Mouse (Mus musculus): ENCODE data around the gene Gm10490. TPM values are rescaled to one million over a fixed set of nuclear protein-coding genes. Genes with fewer than 3 reads are reported as not detected.
A peak's percentile ranks its signal among the peaks of the same experiment; 100 is the strongest.
"Not testable (repeated sequence)": the region's sequence is repeated elsewhere in the genome, so short reads cannot be mapped to it uniquely, and the experiment has no call there.

Gm10490 gene
- polyA plus RNA-seq (2014; fragmentation: Nextera tagmentation; extraction: Ambion mirVana): not detected in 2 replicates

- not testable (repeated sequence) for H3K27ac ChIP-seq (ENCODE audit: low read depth, low read length); H3K4me2 ChIP-seq (ENCODE audit: low read length); DNase-seq (ENCODE audit: low spot score); H3K4me3 ChIP-seq (ENCODE audit: low read depth, low read length); H3K9ac ChIP-seq (ENCODE audit: low read length); H3K4me1 ChIP-seq (ENCODE audit: control insufficient read depth, insufficient read depth, low read length); ATAC-seq; H3K27me3 ChIP-seq (replicated peaks; ENCODE audit: control insufficient read depth, insufficient read depth, low read length); H3K36me3 ChIP-seq (ENCODE audit: control insufficient read depth, insufficient read depth, low read length); H3K9me3 ChIP-seq (replicated peaks; ENCODE audit: control insufficient read depth, low read length)
- 85% methylated on average over 4 of the region's 4 CpGs for WGBS
Observed at GRCm38 (mm10) chrX:7909242-7909641, at the start of gene Gm10490. Gene Gm10490, plus strand, starts transcription at chrX:7909542.

GRCm38 (mm10) chrX:7863181-7863580 is 46.2 kb upstream of the Gm10490 start:
- peaks cover 8% of the 10 kb centered on the region; the same call in 1 of the 2 replicates for H3K36me3 ChIP-seq (ENCODE audit: control insufficient read depth, insufficient read depth, low read length)
- ATAC-seq: no peak
- H3K27me3 ChIP-seq (replicated peaks; ENCODE audit: control insufficient read depth, insufficient read depth, low read length): no peaks in the 10 kb centered on the region
- H3K4me1 ChIP-seq (ENCODE audit: control insufficient read depth, insufficient read depth, low read length): no peaks in the 10 kb centered on the region
- H3K27ac ChIP-seq (ENCODE audit: low read depth, low read length): no peak overlapping the region
- no peaks in the 10 kb centered on the region for H3K9me3 ChIP-seq (replicated peaks; ENCODE audit: control insufficient read depth, low read length)
- H3K4me3 ChIP-seq (ENCODE audit: low read depth, low read length): no peak overlapping the region
- H3K4me2 ChIP-seq (ENCODE audit: low read length): no peak overlapping the region
- no peak overlapping the region for H3K9ac ChIP-seq (ENCODE audit: low read length)
- DNase-seq (ENCODE audit: low spot score): no peak
- whole genome bisulfite sequencing: 89% methylated on average over 1 of the region's 1 CpGs

- Histone ChIP-seq H3K9ac (ENCODE audit: low read length) (no peak overlapping the region), H3K27ac (ENCODE audit: low read depth, low read length) (no peak overlapping the region), H3K36me3 (ENCODE audit: control insufficient read depth, insufficient read depth, low read length) (peaks cover 12% of the 10 kb centered on the region; the same call in 1 of the 2 replicates), H3K27me3 (replicated peaks; ENCODE audit: control insufficient read depth, insufficient read depth, low read length) (no peaks in the 10 kb centered on the region), H3K9me3 (replicated peaks; ENCODE audit: control insufficient read depth, low read length) (no peaks in the 10 kb centered on the region), H3K4me2 (ENCODE audit: low read length) (no peak overlapping the region), H3K4me1 (ENCODE audit: control insufficient read depth, insufficient read depth, low read length) (no peaks in the 10 kb centered on the region), H3K4me3 (ENCODE audit: low read depth, low read length) (no peak overlapping the region)
- WGBS: 74% methylated on average over 3 of the region's 3 CpGs
- ATAC-seq (no peak), DNase-seq (ENCODE audit: low spot score) (no peak)
Observed at GRCm38 (mm10) chrX:7864551-7864950, 44.8 kb upstream of the Gm10490 start.

GRCm38 (mm10) chrX:7865343-7865742 is 44.0 kb upstream of the Gm10490 start:
- WGBS: 83% methylated on average over 2 of the region's 2 CpGs
- no peak overlapping the region for H3K4me2 ChIP-seq (ENCODE audit: low read length)
- ATAC-seq: no peak

GRCm38 (mm10) chrX:7865786-7866185 is 43.6 kb upstream of the Gm10490 start:
- no peak overlapping the region for H3K4me2 ChIP-seq (ENCODE audit: low read length)
- H3K4me3 ChIP-seq (ENCODE audit: low read depth, low read length): no peak overlapping the region
- no peaks in the 10 kb centered on the region for H3K9me3 ChIP-seq (replicated peaks; ENCODE audit: control insufficient read depth, low read length)
- H3K27ac ChIP-seq (ENCODE audit: low read depth, low read length): no peak overlapping the region
- no peaks in the 10 kb centered on the region for H3K4me1 ChIP-seq (ENCODE audit: control insufficient read depth, insufficient read depth, low read length)
- no peak overlapping the region for H3K9ac ChIP-seq (ENCODE audit: low read length)
- ATAC-seq (no peak), DNase-seq (ENCODE audit: low spot score) (no peak)
- no peaks in the 10 kb centered on the region for H3K27me3 ChIP-seq (replicated peaks; ENCODE audit: control insufficient read depth, insufficient read depth, low read length)
- peaks cover 12% of the 10 kb centered on the region; the same call in 1 of the 2 replicates for H3K36me3 ChIP-seq (ENCODE audit: control insufficient read depth, insufficient read depth, low read length)
- WGBS: 55% methylated on average over 2 of the region's 2 CpGs

More at GRCm38 (mm10) chrX:7865343-7865742, 44.0 kb upstream of the Gm10490 start:
- Histone ChIP-seq H3K27ac (ENCODE audit: low read depth, low read length) (no peak overlapping the region), H3K27me3 (replicated peaks; ENCODE audit: control insufficient read depth, insufficient read depth, low read length) (no peaks in the 10 kb centered on the region), H3K4me1 (ENCODE audit: control insufficient read depth, insufficient read depth, low read length) (no peaks in the 10 kb centered on the region), H3K9ac (ENCODE audit: low read length) (no peak overlapping the region), H3K9me3 (replicated peaks; ENCODE audit: control insufficient read depth, low read length) (no peaks in the 10 kb centered on the region), H3K4me3 (ENCODE audit: low read depth, low read length) (no peak overlapping the region), H3K36me3 (ENCODE audit: control insufficient read depth, insufficient read depth, low read length) (peaks cover 12% of the 10 kb centered on the region; the same call in 1 of the 2 replicates)
- DNase-seq (ENCODE audit: low spot score): no peak

- no peak for DNase-seq (ENCODE audit: low spot score)
- H3K4me1 ChIP-seq (ENCODE audit: control insufficient read depth, insufficient read depth, low read length): no peaks in the 10 kb centered on the region
- no peaks in the 10 kb centered on the region for H3K9me3 ChIP-seq (replicated peaks; ENCODE audit: control insufficient read depth, low read length)
- no peak overlapping the region for H3K4me2 ChIP-seq (ENCODE audit: low read length)
- ATAC-seq: no peak
- H3K27me3 ChIP-seq (replicated peaks; ENCODE audit: control insufficient read depth, insufficient read depth, low read length): no peaks in the 10 kb centered on the region
- no peak overlapping the region for H3K9ac ChIP-seq (ENCODE audit: low read length)
- WGBS: 94% methylated on average over 1 of the region's 1 CpGs
- H3K4me3 ChIP-seq (ENCODE audit: low read depth, low read length): no peak overlapping the region
- H3K27ac ChIP-seq (ENCODE audit: low read depth, low read length): no peak overlapping the region
- peaks cover 13% of the 10 kb centered on the region; the same call in 1 of the 2 replicates for H3K36me3 ChIP-seq (ENCODE audit: control insufficient read depth, insufficient read depth, low read length)
Observed at GRCm38 (mm10) chrX:7867141-7867540, 42.2 kb upstream of the Gm10490 start.

GRCm38 (mm10) chrX:7868506-7868905 is 40.8 kb upstream of the Gm10490 start:
- Histone ChIP-seq H3K4me2 (ENCODE audit: low read length) (no peak overlapping the region), H3K9ac (ENCODE audit: low read length) (no peak overlapping the region), H3K27me3 (replicated peaks; ENCODE audit: control insufficient read depth, insufficient read depth, low read length) (no peaks in the 10 kb centered on the region), H3K36me3 (ENCODE audit: control insufficient read depth, insufficient read depth, low read length) (peaks cover 24% of the 10 kb centered on the region; the same call in 1 of the 2 replicates), H3K4me3 (ENCODE audit: low read depth, low read length) (no peak overlapping the region), H3K27ac (ENCODE audit: low read depth, low read length) (no peak overlapping the region), H3K4me1 (ENCODE audit: control insufficient read depth, insufficient read depth, low read length) (no peaks in the 10 kb centered on the region), H3K9me3 (replicated peaks; ENCODE audit: control insufficient read depth, low read length) (no peaks in the 10 kb centered on the region)
- WGBS: 42% methylated on average over 2 of the region's 2 CpGs
- DNase-seq (ENCODE audit: low spot score) (no peak), ATAC-seq (no peak)

- 22% methylated on average over 3 of the region's 3 CpGs for WGBS
- H3K4me2 ChIP-seq (ENCODE audit: low read length): no peak overlapping the region
- DNase-seq (ENCODE audit: low spot score) (peak; percentile 19), ATAC-seq (no peak)
- no peaks in the 10 kb centered on the region for H3K27me3 ChIP-seq (replicated peaks; ENCODE audit: control insufficient read depth, insufficient read depth, low read length)
- no peaks in the 10 kb centered on the region for H3K9me3 ChIP-seq (replicated peaks; ENCODE audit: control insufficient read depth, low read length)
- H3K9ac ChIP-seq (ENCODE audit: low read length): no peak overlapping the region
- peaks cover 32% of the 10 kb centered on the region; the same call in 1 of the 2 replicates for H3K36me3 ChIP-seq (ENCODE audit: control insufficient read depth, insufficient read depth, low read length)
- H3K27ac ChIP-seq (ENCODE audit: low read depth, low read length): no peak overlapping the region
- no peaks in the 10 kb centered on the region for H3K4me1 ChIP-seq (ENCODE audit: control insufficient read depth, insufficient read depth, low read length)
- no peak overlapping the region for H3K4me3 ChIP-seq (ENCODE audit: low read depth, low read length)
Observed at GRCm38 (mm10) chrX:7869826-7870225, 39.5 kb upstream of the Gm10490 start.

GRCm38 (mm10) chrX:7878007-7878419 is 31.3 kb upstream of the Gm10490 start, which contains the start of gene Pim2:
Gene Pim2, plus strand, starts transcription at chrX:7878262.
- ATAC-seq (peak; percentile 94), DNase-seq (ENCODE audit: low spot score) (peak; percentile 89)
- 37% methylated on average over 30 of the region's 38 CpGs for WGBS
- Histone ChIP-seq H3K27ac (ENCODE audit: low read depth, low read length) (peak within 1 kb of the TSS; percentile 33; the same call in 1 of the 2 replicates), H3K4me2 (ENCODE audit: low read length) (peak within 1 kb of the TSS; percentile 84), H3K9me3 (replicated peaks; ENCODE audit: control insufficient read depth, low read length) (no peaks in the 10 kb centered on the region), H3K27me3 (replicated peaks; ENCODE audit: control insufficient read depth, insufficient read depth, low read length) (no peaks in the 10 kb centered on the region), H3K36me3 (ENCODE audit: control insufficient read depth, insufficient read depth, low read length) (peaks cover 14% of the 10 kb centered on the region; the same call in 1 of the 2 replicates), H3K4me1 (ENCODE audit: control insufficient read depth, insufficient read depth, low read length) (no peaks in the 10 kb centered on the region), H3K9ac (ENCODE audit: low read length) (peak within 1 kb of the TSS; percentile 63), H3K4me3 (ENCODE audit: low read depth, low read length) (peak within 1 kb of the TSS; percentile 45)
